Comparison of ENCODE assay signal across 9 mouse cellular contexts in genomic region chr6:41055581-41055980, GRCm38 (mm10). TPM values are rescaled to one million over a fixed set of nuclear protein-coding genes. Genes with fewer than 3 reads are reported as not detected.
DNase-seq lines count a peak whose midpoint lies in the region; ATAC-seq and TF ChIP-seq lines count a peak whose summit lies in the region.
"Had no signal": no experiment of that assay in that cellular context is flagged by ENCODE, and none has a peak within 500 bp of the region (broad histone marks: within the 10 kb centered on the region; RNA-seq: fewer than 3 reads in every experiment).

No protein-coding gene starts in this region.

- no peaks in the 10 kb centered on the region for H3K27me3 ChIP-seq in midbrain, embryonic 10.5 days (ENCODE audit: low read depth, poor library complexity, severe bottlenecking)
- H3K27me3 ChIP-seq in midbrain, embryonic 13.5 days = no peaks in the 10 kb centered on the region
- peaks cover 6% of the 10 kb centered on the region for H3K27me3 ChIP-seq in Patski
- H3K27me3 ChIP-seq: lung, embryonic 15.5 days had no signal

- ATAC-seq in midbrain, embryonic 13.5 days = no peak
- peak; percentile 44 for ATAC-seq in Patski
- peak; percentile 25; the same call in 1 of the 2 replicates for ATAC-seq in erythroblast, adult 5-6 weeks (replicated peaks; ENCODE audit: low FRiP score, poor library complexity, severe bottlenecking)
- ATAC-seq in megakaryocyte progenitor cell, adult 5-6 weeks (replicated peaks; ENCODE audit: poor library complexity) = peak; percentile 77

- no peak overlapping the region for H3K4me3 ChIP-seq in midbrain, embryonic 10.5 days
- no peak overlapping the region for H3K4me3 ChIP-seq in midbrain, embryonic 13.5 days (replicated peaks)
- H3K4me3 ChIP-seq: lung, embryonic 15.5 days had no signal

- no peak overlapping the region for H3K9ac ChIP-seq in midbrain, embryonic 13.5 days (replicated peaks)
- H3K9ac ChIP-seq: lung, embryonic 15.5 days had no signal

- no peaks in the 10 kb centered on the region for H3K36me3 ChIP-seq in midbrain, embryonic 10.5 days
- no peaks in the 10 kb centered on the region for H3K36me3 ChIP-seq in midbrain, embryonic 13.5 days
- H3K36me3 ChIP-seq: lung, embryonic 15.5 days had no signal

- no peaks in the 10 kb centered on the region for H3K9me3 ChIP-seq in midbrain, embryonic 10.5 days (replicated peaks)
- H3K9me3 ChIP-seq in midbrain, embryonic 13.5 days = no peaks in the 10 kb centered on the region
- H3K9me3 ChIP-seq: lung, embryonic 15.5 days had no signal

- 40% methylated on average over 2 of the region's 2 CpGs for WGBS in midbrain, embryonic 10.5 days
- 33% methylated on average over 2 of the region's 2 CpGs for WGBS in midbrain, embryonic 13.5 days

- in situ Hi-C loops in Patski (cut with MboI; ENCODE audit: low pct_unique_long_range_greater_than_20kb) = no loop called here

- H3K27ac ChIP-seq in midbrain, embryonic 10.5 days (replicated peaks) = no peak overlapping the region
- H3K27ac ChIP-seq in midbrain, embryonic 13.5 days = no peak overlapping the region
- H3K27ac ChIP-seq: lung, embryonic 15.5 days had no signal

- H3K4me1 ChIP-seq in midbrain, embryonic 10.5 days = no peaks in the 10 kb centered on the region
- H3K4me1 ChIP-seq in midbrain, embryonic 13.5 days (replicated peaks) = no peaks in the 10 kb centered on the region
- H3K4me1 ChIP-seq: lung, embryonic 15.5 days had no signal

- H3K4me2 ChIP-seq in midbrain, embryonic 13.5 days (replicated peaks) = no peak overlapping the region
- H3K4me2 ChIP-seq: lung, embryonic 15.5 days had no signal

- peak; percentile 62 for TF ChIP-seq CTCF in Patski (IDR thresholded peaks at IDR 0.05)

- POLR2A ChIA-PET in Patski (lab: Charles Lee) = no interaction called here

- CTCF ChIA-PET in Patski (lab: Charles Lee) = interaction anchor here (0.7 to 2.1 kb wide), 10 partner anchors 13 to 475 kb away, joined by 3 to 11 read pairs (median 4); no protein-coding TSS in a partner anchor

- peak; percentile 32 for DNase-seq in gastrocnemius, postnatal 10 days
- no peak for DNase-seq in gastrocnemius, postnatal 4 days (ENCODE audit: low spot score in 2 of 2)
- DNase-seq in midbrain, embryonic 10.5 days (ENCODE audit: low spot score) = peak; percentile 20
- DNase-seq in Patski (ENCODE audit: low read depth, low spot score) = no peak
- DNase-seq in gastrocnemius, postnatal 25 days = no peak

RNA-seq across cellular contexts. Expression of gene 2210010C04Rik, which starts 20.3 kb away (rescaled TPM):
- total RNA-seq in gastrocnemius, postnatal 10 days (2021) = not detected
- not detected for total RNA-seq in gastrocnemius, postnatal 4 days (2021)
- not detected in 2 replicates for polyA plus RNA-seq in midbrain, embryonic 10.5 days (2016; fragmentation: Nextera tagmentation; extraction: Ambion mirVana)
- not detected in 2 replicates for polyA plus RNA-seq in midbrain, embryonic 13.5 days (2015; fragmentation: Nextera tagmentation; extraction: Ambion mirVana)
- polyA plus RNA-seq in Patski (2021) = 0.09 TPM
- not detected in 2 replicates for total RNA-seq in erythroblast, adult 5-6 weeks (2015; ENCODE audit: low replicate concordance)
- not detected in 2 replicates for total RNA-seq in erythroblast, adult 5-6 weeks (2017; ENCODE audit: low replicate concordance)
- not detected in 2 replicates for total RNA-seq in megakaryocyte progenitor cell, adult 5-6 weeks (2015)
- not detected in 2 replicates for total RNA-seq in megakaryocyte progenitor cell, adult 5-6 weeks (2017)
- not detected for total RNA-seq in gastrocnemius, postnatal 25 days (2021)
- polyA plus RNA-seq: lung, embryonic 15.5 days had no signal

RNA-seq across cellular contexts. Expression of gene Gm2663, which starts 56.3 kb away (rescaled TPM):
- total RNA-seq in gastrocnemius, postnatal 10 days (2021) = not detected
- total RNA-seq in gastrocnemius, postnatal 4 days (2021) = not detected
- polyA plus RNA-seq in midbrain, embryonic 10.5 days (2016; fragmentation: Nextera tagmentation; extraction: Ambion mirVana) = not detected in 2 replicates
- polyA plus RNA-seq in midbrain, embryonic 13.5 days (2015; fragmentation: Nextera tagmentation; extraction: Ambion mirVana) = not detected in 2 replicates
- not detected for polyA plus RNA-seq in Patski (2021)
- not detected in 2 replicates for total RNA-seq in erythroblast, adult 5-6 weeks (2015; ENCODE audit: low replicate concordance)
- total RNA-seq in erythroblast, adult 5-6 weeks (2017; ENCODE audit: low replicate concordance) = not detected in 2 replicates
- total RNA-seq in megakaryocyte progenitor cell, adult 5-6 weeks (2015) = not detected in 2 replicates
- total RNA-seq in megakaryocyte progenitor cell, adult 5-6 weeks (2017) = not detected in 2 replicates
- total RNA-seq in gastrocnemius, postnatal 25 days (2021) = not detected
- polyA plus RNA-seq: lung, embryonic 15.5 days had no signal

Comparison
In these comparisons a context has a peak if more than half of its experiments do, and no peak if none do; other contexts are left out.
1. DNase-seq: peak in gastrocnemius, postnatal 10 days (single experiment) and midbrain, embryonic 10.5 days (single experiment); none in gastrocnemius, postnatal 4 days (0 of 2), Patski (single experiment) and gastrocnemius, postnatal 25 days (single experiment).